Mouse (Mus musculus) liver, adult 2 months (tissue): ENCODE data around the gene Ntn4. TPM values are rescaled to one million over a fixed set of nuclear protein-coding genes. Genes with fewer than 3 reads are reported as not detected.

Experiments
- DNase-seq: peaks from one replicate; pipeline ENCODE4 v3.0.0-alpha.2; 2011; ENCODE audit warnings: low read depth, low spot score; ENCODE audit errors: extremely low read depth
- H3K27ac ChIP-seq: fragments of 200-500 bp; replicated peaks from 2 replicates; pipeline ENCODE4 v1.5.1; 2012; ENCODE audit warnings: low read depth, mild to moderate bottlenecking, control low read depth, inconsistent platforms, low read length; ENCODE audit not compliant: insufficient read depth
- H3K27me3 ChIP-seq: fragments of 200-500 bp; 2 replicates; pipeline ENCODE4 v1.6.1; 2012; ENCODE audit warnings: mild to moderate bottlenecking, moderate library complexity, low read length, inconsistent platforms; ENCODE audit not compliant: control insufficient read depth, insufficient read depth
- H3K36me3 ChIP-seq: fragments of 200-500 bp; 2 replicates; pipeline ENCODE4 v1.6.1; 2012; ENCODE audit warnings: low read length, inconsistent platforms; ENCODE audit not compliant: control insufficient read depth, insufficient read depth
- H3K4me1 ChIP-seq: fragments of 200-500 bp; 2 replicates; pipeline ENCODE4 v1.6.1; 2011; ENCODE audit warnings: low read length; ENCODE audit not compliant: control insufficient read depth, insufficient read depth
- H3K4me3 ChIP-seq: fragments of 200-500 bp; 2 replicates; pipeline ENCODE4 v1.5.1; 2011; ENCODE audit warnings: low read depth, mild to moderate bottlenecking, control low read depth, low read length, moderate library complexity; ENCODE audit not compliant: insufficient read depth
- H3K79me2 ChIP-seq: fragments of 200-500 bp; 2 replicates; pipeline ENCODE4 v1.6.1; 2012; ENCODE audit warnings: inconsistent platforms, mild to moderate bottlenecking, low read length, moderate library complexity; ENCODE audit not compliant: control insufficient read depth, insufficient read depth
- H3K9ac ChIP-seq: fragments of 200-500 bp; 2 replicates; pipeline ENCODE4 v1.6.1; 2012; ENCODE audit warnings: low read depth, mild to moderate bottlenecking, control low read depth, inconsistent platforms, low read length
- CTCF ChIP-seq: fragments of 200-500 bp; IDR thresholded peaks from 2 replicates; pipeline ENCODE4 v1.5.1; 2011; ENCODE audit warnings: low read depth, low read length, control low read depth
- POLR2A ChIP-seq: fragments of 200-500 bp; IDR thresholded peaks from 2 replicates; pipeline ENCODE4 v1.6.1; 2011; ENCODE audit warnings: low read length, control low read depth; ENCODE audit not compliant: insufficient read depth; ENCODE audit errors: extremely low read depth
- WGBS: fragments of 180-500 bp; shearing (Covaris S2); methylation state at CpG from one replicate; pipeline ENCODE4 v1.1.7; 2018; 5-methylcytosine and 5-hydroxymethylcytosine counted together
- polyA plus RNA-seq: library from polyadenylated mRNA; depleted of rRNA; stranded (reverse); fragments of >200 nt; gene quantifications from 2 replicates; pipeline ENCODE4 v1.2.3, GENCODE M21; 2012
- total RNA-seq: library from RNA; depleted of rRNA; stranded (reverse); fragments of >200 nt; gene quantifications from 2 replicates; pipeline ENCODE4 v1.2.3, GENCODE M21; 2014

The Ntn4 gene
- total and polyA plus RNA-seq, 2 experiments, result 4.0 to 8.0 TPM

- Histone ChIP-seq H3K4me1 (no peaks in the 10 kb centered on the region), H3K36me3 (no peaks in the 10 kb centered on the region), H3K27me3 (no peaks in the 10 kb centered on the region), H3K79me2 (no peaks in the 10 kb centered on the region), H3K9ac (no peak overlapping the region), H3K4me3 (no peak overlapping the region), H3K27ac (no peak overlapping the region)
- 95% methylated on average over 1 of the region's 1 CpGs for WGBS
- TF ChIP-seq POLR2A (no peak), CTCF (no peak)
- DNase-seq, result no peak
These were observed 37.2 kb upstream of the Ntn4 start for GRCm38 (mm10) chr10:93603256-93603655.

GRCm38 (mm10) chr10:93606326-93606725, 34.2 kb upstream of the Ntn4 start:
- Histone ChIP-seq H3K27me3 (no peaks in the 10 kb centered on the region), H3K27ac (no peak overlapping the region), H3K9ac (no peak overlapping the region), H3K4me1 (no peaks in the 10 kb centered on the region), H3K79me2 (no peaks in the 10 kb centered on the region), H3K36me3 (no peaks in the 10 kb centered on the region), H3K4me3 (no peak overlapping the region)
- no peak for DNase-seq
- TF ChIP-seq CTCF (no peak), POLR2A (no peak)
- 91% methylated on average over 9 of the region's 9 CpGs for WGBS

DNA sequence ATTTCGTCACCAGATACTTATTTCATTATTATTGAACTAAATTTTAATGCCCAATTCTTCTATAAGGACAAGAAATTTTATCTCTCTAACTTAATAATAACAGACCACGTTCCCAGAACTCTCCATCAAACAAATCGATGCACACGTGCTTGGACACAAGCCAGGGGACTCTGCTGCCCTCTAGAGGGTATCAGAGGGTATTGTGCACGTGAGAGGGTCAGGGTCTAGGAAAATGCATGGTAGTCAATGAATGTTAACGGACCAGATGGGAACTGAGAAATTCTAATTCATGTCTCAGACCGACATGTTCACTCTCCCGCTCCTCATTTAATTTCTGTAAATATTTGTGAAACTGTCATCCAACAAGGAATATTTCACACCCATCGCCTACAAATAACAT, 32.4 kb upstream of the Ntn4 start:
- no peak for DNase-seq
- no peak overlapping the region for H3K9ac ChIP-seq
- WGBS, result 70% methylated on average over 9 of the region's 9 CpGs
- no peaks in the 10 kb centered on the region for H3K79me2 ChIP-seq
- no peaks in the 10 kb centered on the region; the same call in 1 of the 2 replicates for H3K4me1 ChIP-seq
- no peaks in the 10 kb centered on the region for H3K36me3 ChIP-seq
- TF ChIP-seq CTCF (peak; percentile 7; the same call in 1 of the 2 replicates), POLR2A (no peak)
- H3K27me3 ChIP-seq, result no peaks in the 10 kb centered on the region
- no peak overlapping the region for H3K4me3 ChIP-seq
- no peak overlapping the region for H3K27ac ChIP-seq

DNA sequence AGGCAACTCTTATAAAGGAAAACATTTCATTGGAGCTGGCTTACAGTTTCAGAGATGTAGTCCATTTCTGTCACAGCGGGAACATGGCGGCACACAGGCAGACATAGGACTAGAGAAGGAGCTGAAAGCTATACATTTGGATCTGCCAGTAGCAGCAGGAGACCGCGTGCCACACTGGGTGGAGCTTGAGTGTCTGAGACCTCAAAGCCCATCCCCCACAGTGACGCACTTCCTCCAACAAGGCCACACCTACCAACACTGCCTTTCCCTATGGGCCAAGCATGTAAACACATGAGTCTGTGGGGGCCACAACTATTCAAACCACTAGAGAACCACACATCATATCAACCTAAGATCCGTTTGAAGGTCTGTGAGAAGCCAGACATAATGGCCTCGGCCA, 31.2 kb upstream of the Ntn4 start:
- Histone ChIP-seq H3K27me3 (no peaks in the 10 kb centered on the region), H3K79me2 (no peaks in the 10 kb centered on the region), H3K27ac (no peak overlapping the region), H3K9ac (no peak overlapping the region), H3K36me3 (no peaks in the 10 kb centered on the region), H3K4me1 (no peaks in the 10 kb centered on the region; the same call in 1 of the 2 replicates), H3K4me3 (no peak overlapping the region)
- TF ChIP-seq POLR2A, result no peak
- TF ChIP-seq CTCF, result no peak
- WGBS, result 96% methylated on average over 7 of the region's 7 CpGs
- DNase-seq, result no peak

- no peak overlapping the region for H3K4me3 ChIP-seq
- no peaks in the 10 kb centered on the region for H3K36me3 ChIP-seq
- DNase-seq, result no peak
- H3K4me1 ChIP-seq, result no peaks in the 10 kb centered on the region; the same call in 1 of the 2 replicates
- H3K9ac ChIP-seq, result no peak overlapping the region
- no peaks in the 10 kb centered on the region for H3K27me3 ChIP-seq
- WGBS, result 100% methylated on average over 1 of the region's 1 CpGs
- H3K27ac ChIP-seq, result no peak overlapping the region
- TF ChIP-seq POLR2A (no peak), CTCF (no peak)
- H3K79me2 ChIP-seq, result no peaks in the 10 kb centered on the region
These were observed 29.6 kb upstream of the Ntn4 start for GRCm38 (mm10) chr10:93610896-93611295.

- 47% methylated on average over 18 of the region's 18 CpGs for WGBS
- Histone ChIP-seq H3K36me3 (no peaks in the 10 kb centered on the region), H3K4me1 (no peaks in the 10 kb centered on the region; the same call in 1 of the 2 replicates), H3K79me2 (no peaks in the 10 kb centered on the region), H3K27ac (no peak overlapping the region), H3K4me3 (no peak overlapping the region), H3K27me3 (no peaks in the 10 kb centered on the region), H3K9ac (no peak overlapping the region)
- TF ChIP-seq POLR2A, result no peak
- TF ChIP-seq CTCF, result peak; percentile 66
- peak; percentile 21 for DNase-seq
These were observed 29.0 kb upstream of the Ntn4 start for GRCm38 (mm10) chr10:93611419-93612007.
